Mouse (Mus musculus): Measurements from ENCODE around the gene Usp33. TPM values are rescaled to one million over a fixed set of nuclear protein-coding genes. Genes with fewer than 3 reads are reported as not detected.

The Usp33 gene
- total RNA-seq, 2 experiments from 2014 or later, result 18.2 to 21.3 TPM

DNA sequence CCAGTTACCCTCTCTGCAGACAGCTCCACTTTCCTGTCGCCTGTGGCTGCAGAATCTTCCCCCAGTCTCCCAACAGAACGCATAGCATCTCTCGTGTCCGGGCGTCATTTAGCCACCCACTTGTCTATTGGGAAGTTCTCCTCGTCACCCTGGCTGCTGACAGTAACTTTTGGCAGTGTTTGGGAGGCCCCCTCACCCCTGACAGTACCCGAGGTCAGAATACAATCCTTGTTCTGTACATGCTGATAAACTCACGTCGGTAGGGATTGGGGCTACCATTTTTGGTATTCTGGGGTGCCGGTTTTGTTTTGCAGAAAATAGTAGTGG lies 50.7 kb downstream of the Usp33 start:
- intact Hi-C loops (cut with DNase I; ENCODE audit: low total_unique reads), result no loop called here
- DNase-seq, result no peak

DNA sequence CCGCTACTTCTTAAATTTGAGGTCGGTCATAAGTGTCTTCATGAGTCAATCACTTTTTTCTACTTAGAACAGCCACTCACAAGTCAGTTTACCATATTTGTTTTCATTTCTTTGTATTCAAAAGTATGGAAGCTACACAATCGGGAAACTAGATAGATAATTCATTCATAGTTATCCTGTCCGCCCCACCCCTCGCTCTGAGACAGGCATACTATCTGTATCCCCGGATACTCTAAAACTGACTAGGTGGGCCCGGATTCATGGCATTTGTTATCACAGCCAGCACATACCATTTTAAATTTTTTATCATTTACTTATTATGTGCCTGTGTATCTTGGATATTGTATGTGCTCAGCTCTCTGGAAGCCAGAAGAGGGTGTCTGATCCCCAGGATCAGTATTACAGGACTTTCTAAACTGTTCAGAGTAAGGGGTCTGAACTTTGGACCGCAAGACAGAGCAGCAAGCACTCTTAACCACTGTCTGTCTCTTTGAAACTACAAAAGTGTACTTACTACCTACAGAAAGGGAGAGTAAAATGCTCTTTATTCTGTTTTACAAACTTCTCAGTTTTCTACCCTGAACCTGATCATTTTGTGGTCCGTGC lies 51.2 kb downstream of the Usp33 start:
- intact Hi-C loops (cut with DNase I; ENCODE audit: low total_unique reads), result no loop called here
- no peak for DNase-seq

DNA sequence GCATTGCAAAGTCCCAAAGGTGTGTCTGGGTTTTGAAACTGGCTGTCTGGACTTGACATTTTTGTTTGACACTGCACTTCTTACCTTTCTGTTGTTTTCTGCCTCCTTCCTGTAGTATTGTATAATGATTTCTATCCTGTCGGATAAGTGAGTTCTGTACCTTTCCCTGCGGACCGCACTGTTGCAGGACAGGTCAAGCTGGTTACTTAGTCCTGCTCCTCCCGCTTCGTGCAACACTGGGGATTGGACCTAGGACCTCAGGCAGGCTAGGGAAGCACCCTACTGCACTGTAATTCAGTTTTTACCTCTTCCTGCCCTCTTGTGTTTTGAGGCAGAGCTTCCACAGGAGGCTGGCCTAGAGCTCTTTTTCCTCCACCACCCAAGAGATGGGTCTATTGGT lies 54.2 kb downstream of the Usp33 start:
- no peak for DNase-seq
- intact Hi-C loops (cut with DNase I; ENCODE audit: low total_unique reads), result loop anchor here (5.0 kb wide), 1 partner anchor 72 kb away; no protein-coding TSS in a partner anchor

DNA sequence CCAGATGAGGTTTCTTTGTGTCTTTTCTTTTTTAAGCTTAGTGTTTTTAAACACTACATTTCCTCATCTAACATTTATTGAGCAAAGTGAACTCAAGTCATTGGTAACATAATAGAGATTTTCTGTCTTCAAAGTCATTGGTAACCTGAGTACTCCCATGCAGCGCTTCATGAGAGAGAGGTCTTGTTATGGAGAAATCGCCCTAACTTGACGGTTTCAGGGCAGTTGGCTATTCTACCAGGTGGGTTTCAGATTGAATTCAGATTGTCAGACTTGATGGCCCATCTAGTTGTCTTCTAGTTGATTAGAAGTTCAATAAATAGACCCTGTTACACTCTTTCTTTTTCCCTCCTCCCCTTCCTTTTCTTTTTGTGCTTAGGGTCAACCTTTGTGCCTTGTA lies 54.6 kb downstream of the Usp33 start:
- intact Hi-C loops (cut with DNase I; ENCODE audit: low total_unique reads), result loop anchor here (5.0 kb wide), 1 partner anchor 71 kb away; no protein-coding TSS in a partner anchor
- no peak for DNase-seq

- intact Hi-C loops (cut with DNase I; ENCODE audit: low total_unique reads), result loop anchor here (5.0 kb wide), 1 partner anchor 70 kb away; no protein-coding TSS in a partner anchor
- DNase-seq, result peak; percentile 46
These were observed 55.8 kb downstream of the Usp33 start for GRCm38 (mm10) chr3:152401964-152402670.

DNA sequence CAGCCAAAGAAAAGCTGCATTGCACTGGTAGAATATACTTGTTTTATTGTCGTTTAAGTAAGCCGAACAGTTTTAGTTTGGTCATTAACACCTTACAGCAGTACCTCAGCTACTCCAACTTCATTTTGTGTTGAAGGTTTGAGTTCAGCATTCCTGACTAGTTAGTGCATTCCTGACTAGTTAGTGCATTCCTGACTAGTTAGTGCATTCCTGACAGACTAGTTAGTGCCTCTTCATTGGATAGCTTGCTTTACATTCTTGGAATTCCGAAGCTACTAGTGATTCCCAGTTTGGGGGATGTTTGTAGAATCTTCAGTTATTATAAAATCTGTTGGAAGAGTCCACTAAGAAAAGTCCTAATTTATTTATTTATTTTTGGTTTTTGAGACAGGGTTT lies 56.4 kb downstream of the Usp33 start:
- intact Hi-C loops (cut with DNase I; ENCODE audit: low total_unique reads), result loop anchor here (5.0 kb wide), 1 partner anchor 70 kb away; no protein-coding TSS in a partner anchor
- DNase-seq, result no peak

- no peak for DNase-seq
- intact Hi-C loops (cut with DNase I; ENCODE audit: low total_unique reads), result loop anchor here (5.0 kb wide), 1 partner anchor 68 kb away; no protein-coding TSS in a partner anchor
These were observed 57.5 kb downstream of the Usp33 start for GRCm38 (mm10) chr3:152403827-152404226.

- intact Hi-C loops (cut with DNase I; ENCODE audit: low total_unique reads), result no loop called here
- DNase-seq, result no peak
These were observed 59.1 kb downstream of the Usp33 start for GRCm38 (mm10) chr3:152405420-152405819.

- intact Hi-C loops (cut with DNase I; ENCODE audit: low total_unique reads), result no loop called here
- DNase-seq, result no peak
These were observed 59.8 kb downstream of the Usp33 start for GRCm38 (mm10) chr3:152405978-152406640.

DNA sequence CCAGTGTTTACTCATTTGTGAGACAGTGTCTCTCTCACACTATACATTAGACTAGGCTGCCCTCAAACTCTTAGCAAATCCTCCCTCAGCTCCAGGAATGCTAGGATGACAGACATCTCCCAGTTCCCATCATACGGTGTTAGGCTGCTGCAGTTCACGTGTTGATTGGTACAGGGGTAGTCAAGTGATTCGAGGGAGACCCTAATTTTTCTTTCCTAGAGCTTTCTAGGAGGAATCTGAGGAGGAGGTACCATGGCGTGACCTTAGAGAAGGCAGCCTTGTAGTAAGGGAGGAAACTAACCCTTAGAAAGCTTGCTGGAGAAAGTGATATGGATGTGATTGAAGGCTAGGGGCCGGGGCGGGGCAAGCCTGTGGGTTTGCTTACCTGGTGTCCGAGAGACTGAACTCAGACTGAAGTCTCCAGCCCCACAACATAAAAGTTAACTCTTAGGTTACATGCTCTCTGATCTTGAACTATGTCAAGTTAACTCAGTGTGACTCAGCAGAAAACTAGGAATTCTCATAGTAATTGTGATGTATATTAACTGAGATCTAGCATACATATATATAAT lies 64.8 kb downstream of the Usp33 start:
- intact Hi-C loops (cut with DNase I; ENCODE audit: low total_unique reads), result no loop called here
- DNase-seq, result no peak

DNA sequence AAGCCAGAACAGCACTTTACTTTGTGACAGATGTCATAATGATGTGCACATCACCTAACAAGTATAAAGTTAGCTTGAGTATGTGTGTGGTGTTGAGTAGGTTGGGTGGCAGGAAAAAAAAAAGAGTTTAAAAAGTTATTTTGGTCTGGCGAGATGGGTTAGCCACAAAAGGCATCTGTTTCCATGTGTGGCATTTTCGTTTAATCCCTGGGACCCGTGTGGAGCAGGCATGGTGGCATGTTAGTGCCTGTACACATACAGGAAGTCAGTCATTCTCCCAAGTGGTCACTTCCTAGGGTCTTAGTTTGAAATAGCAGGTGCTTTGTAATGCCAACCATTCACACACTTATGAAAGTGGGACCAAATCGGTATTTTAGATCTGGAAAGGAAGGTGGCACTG lies 66.1 kb downstream of the Usp33 start:
- intact Hi-C loops (cut with DNase I; ENCODE audit: low total_unique reads), result no loop called here
- no peak for DNase-seq

DNA sequence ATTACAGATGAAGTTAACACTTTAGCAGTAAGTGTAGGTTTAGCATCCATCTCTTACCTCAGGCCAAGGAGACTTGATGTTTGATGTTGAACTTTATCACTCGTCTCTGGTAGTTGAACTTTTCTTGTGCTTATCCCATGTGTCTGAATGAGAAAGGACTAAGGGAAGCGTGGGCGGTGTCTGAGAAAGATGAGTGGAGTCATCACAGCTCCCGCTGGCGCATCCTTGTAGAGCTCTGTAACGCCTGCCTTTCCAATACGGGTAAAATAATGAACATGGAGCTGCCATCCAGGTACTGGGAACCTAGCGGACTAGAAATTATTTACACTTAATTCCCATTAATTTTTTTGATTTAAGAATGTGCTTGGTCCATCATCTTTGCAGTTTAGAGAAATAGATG lies 82.6 kb downstream of the Usp33 start:
- no peak for DNase-seq
- intact Hi-C loops (cut with DNase I; ENCODE audit: low total_unique reads), result no loop called here

DNA sequence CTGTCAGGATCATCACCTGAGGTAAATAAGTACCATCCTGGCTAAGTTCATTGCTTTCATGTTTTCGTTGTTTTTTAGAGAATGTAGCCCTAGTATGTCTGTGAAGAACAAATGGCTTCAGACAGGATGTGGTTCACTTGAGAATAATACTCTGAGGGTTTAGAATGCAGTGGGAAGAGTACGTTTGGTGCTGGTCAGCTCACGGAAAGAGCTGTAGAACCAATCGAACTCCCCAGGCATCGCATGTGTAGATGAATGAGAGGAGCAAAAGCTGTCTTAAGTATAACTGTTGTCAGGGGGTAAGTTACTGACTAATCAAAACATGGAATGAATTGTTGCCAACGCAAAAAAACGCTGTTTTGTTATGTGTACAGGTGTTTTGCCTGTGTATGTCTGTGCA lies 86.4 kb downstream of the Usp33 start:
- no peak for DNase-seq
- intact Hi-C loops (cut with DNase I; ENCODE audit: low total_unique reads), result no loop called here

DNA sequence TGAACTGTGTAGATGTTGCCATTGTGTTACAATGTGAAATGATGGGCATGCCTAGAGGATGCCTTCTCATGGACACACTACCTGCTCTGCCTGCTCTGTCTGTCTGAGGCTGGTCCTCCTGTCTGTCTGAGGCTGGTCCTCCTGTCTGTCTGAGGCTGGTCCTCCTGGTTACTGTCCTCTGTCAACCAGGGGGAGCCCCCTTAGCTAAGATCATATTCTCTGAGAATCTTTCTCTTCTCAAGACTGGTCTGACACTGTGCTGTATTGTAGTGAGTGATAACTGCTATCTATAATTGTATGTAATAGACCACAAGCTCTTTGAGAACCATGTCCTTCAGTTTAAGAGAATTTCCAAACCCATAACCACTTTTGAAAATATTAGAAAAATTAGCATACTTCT lies 89.3 kb downstream of the Usp33 start:
- DNase-seq, result no peak
- intact Hi-C loops (cut with DNase I; ENCODE audit: low total_unique reads), result no loop called here

- no peak for DNase-seq
- intact Hi-C loops (cut with DNase I; ENCODE audit: low total_unique reads), result no loop called here
These were observed 91.8 kb downstream of the Usp33 start for GRCm38 (mm10) chr3:152438068-152438467.

DNA sequence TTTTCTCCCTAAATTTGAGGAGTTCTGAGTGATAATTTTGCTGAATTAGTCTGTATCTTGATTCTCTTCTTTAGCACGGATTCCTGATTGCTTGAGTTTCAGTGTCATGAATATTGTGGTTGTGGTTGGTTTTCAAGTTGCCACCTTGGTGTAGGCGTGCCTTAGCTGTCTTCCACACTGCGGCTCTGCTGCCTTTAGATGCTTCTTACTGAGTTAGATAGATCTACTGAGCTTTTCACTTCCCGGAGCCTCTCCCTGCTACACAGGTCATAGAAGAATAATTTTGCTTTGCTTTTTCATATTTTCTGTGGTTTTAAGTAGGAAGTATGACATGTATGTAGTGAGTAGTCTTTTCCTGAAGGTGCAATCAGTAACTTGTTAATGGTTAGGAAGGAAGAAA lies 96.5 kb downstream of the Usp33 start:
- intact Hi-C loops (cut with DNase I; ENCODE audit: low total_unique reads), result no loop called here
- DNase-seq, result no peak

Other genes starting within 250 kb of the Usp33 start
- gene Gipc2, start 180.2 kb upstream of the Usp33 start, total RNA-seq (2021), result 1 to 10 TPM in 1 of 2 experiments, under 1 TPM in 1; 0.82 to 1.1 TPM
- 10 to 100 TPM; 45.4 to 48.2 TPM for gene Dnajb4, start 136.2 kb upstream of the Usp33 start, total RNA-seq (2021)
- gene Fubp1, start 136.1 kb upstream of the Usp33 start, total RNA-seq (2021), result 10 to 100 TPM; 31.5 to 35.2 TPM
- 100 to 1,000 TPM; 323 to 367 TPM for gene Nexn, start 80.1 kb upstream of the Usp33 start, total RNA-seq (2021)
- gene Miga1, start 6.1 kb upstream of the Usp33 start, total RNA-seq (2021), result 1 to 10 TPM; 3.7 to 4.1 TPM
- 10 to 100 TPM; 14.2 to 15.6 TPM for gene Zzz3, start 49.0 kb downstream of the Usp33 start, total RNA-seq (2021)

All from gastrocnemius, postnatal 14 days (tissue).